Mouse (Mus musculus) limb, embryonic 11.5 days (tissue): Measurements from ENCODE around the gene Aire. TPM values are rescaled to one million over a fixed set of nuclear protein-coding genes. Genes with fewer than 3 reads are reported as not detected.

Experiments used
- ATAC-seq: fragments of 200-750 bp; cut with Nextera tagmentation; 2 replicates; pipeline ENCODE4 v1.8.0; 2017; ENCODE audit warnings: low read depth; ENCODE audit not compliant: insufficient number of reproducible peaks, low FRiP score, low TSS enrichment
- DNase-seq: peaks from one replicate; pipeline ENCODE4 v3.0.0-alpha.2; 2015; ENCODE audit warnings: low spot score
- H3K27ac ChIP-seq: fragments of 300-500 bp; sonication (generic); replicated peaks from 2 replicates; pipeline ENCODE4 v1.5.1; 2014; ENCODE audit warnings: low read depth, mild to moderate bottlenecking, low read length
- H3K27me3 ChIP-seq: fragments of 300-500 bp; sonication (generic); 2 replicates; pipeline ENCODE4 v1.6.1; 2014; ENCODE audit warnings: mild to moderate bottlenecking, low read length, mixed read lengths; ENCODE audit not compliant: control insufficient read depth, insufficient read depth
- H3K36me3 ChIP-seq: fragments of 300-500 bp; sonication (generic); 2 replicates; pipeline ENCODE4 v1.6.1; 2014; ENCODE audit warnings: mild to moderate bottlenecking, low read length, moderate library complexity, mixed read lengths; ENCODE audit not compliant: control insufficient read depth, insufficient read depth
- H3K4me1 ChIP-seq: fragments of 300-500 bp; sonication (generic); 2 replicates; pipeline ENCODE4 v1.6.1; 2014; ENCODE audit warnings: low read length, mixed read lengths; ENCODE audit not compliant: control insufficient read depth, insufficient read depth
- H3K4me2 ChIP-seq: fragments of 300-500 bp; sonication (generic); 2 replicates; pipeline ENCODE4 v1.6.1; 2014; ENCODE audit warnings: low read depth, mild to moderate bottlenecking, moderate library complexity; ENCODE audit not compliant: severe bottlenecking
- H3K4me3 ChIP-seq: fragments of 300-500 bp; sonication (generic); 2 replicates; pipeline ENCODE4 v1.5.1; 2014; ENCODE audit warnings: low read depth, low read length
- H3K9ac ChIP-seq: fragments of 300-500 bp; sonication (generic); 2 replicates; pipeline ENCODE4 v1.6.1; 2014; ENCODE audit warnings: mild to moderate bottlenecking, low read length
- H3K9me3 ChIP-seq: fragments of 300-500 bp; sonication (generic); 2 replicates; pipeline ENCODE4 v1.6.1; 2016; ENCODE audit warnings: low read length; ENCODE audit not compliant: control insufficient read depth
- WGBS: fragments of 180-500 bp; shearing (Covaris S2); extraction: QIAGEN DNeasy Blood & Tissue Kit; methylation state at CpG from one replicate; pipeline ENCODE4 v1.1.7; 2014; 5-methylcytosine and 5-hydroxymethylcytosine counted together
- polyA plus RNA-seq: library from polyadenylated mRNA; unstranded; fragments of >200 nt; fragmentation: Nextera tagmentation; extraction: Ambion mirVana; gene quantifications from 2 replicates; pipeline ENCODE4 v1.2.1, GENCODE M21; 2014

The Aire gene
- polyA plus RNA-seq, 1 experiment from 2014 or later, result 0.35 TPM

- Histone ChIP-seq H3K4me3 (no peak overlapping the region), H3K36me3 (peaks cover 44% of the 10 kb centered on the region), H3K27me3 (no peaks in the 10 kb centered on the region), H3K27ac (no peak overlapping the region), H3K4me2 (no peak overlapping the region), H3K4me1 (no peaks in the 10 kb centered on the region), H3K9ac (no peak overlapping the region), H3K9me3 (no peaks in the 10 kb centered on the region)
- ATAC-seq, result no peak
- no peak for DNase-seq
- WGBS, result 96% methylated on average over 5 of the region's 5 CpGs
Measured at GRCm38 (mm10) chr10:78000200-78000599, 43.2 kb downstream of the Aire start.

- no peak overlapping the region for H3K27ac ChIP-seq
- DNase-seq, result no peak
- H3K4me3 ChIP-seq, result no peak overlapping the region
- H3K36me3 ChIP-seq, result peaks cover 53% of the 10 kb centered on the region
- ATAC-seq, result no peak
- no peaks in the 10 kb centered on the region for H3K9me3 ChIP-seq
- no peaks in the 10 kb centered on the region for H3K27me3 ChIP-seq
- no peak overlapping the region for H3K4me2 ChIP-seq
- 93% methylated on average over 3 of the region's 3 CpGs for WGBS
- H3K9ac ChIP-seq, result no peak overlapping the region
- H3K4me1 ChIP-seq, result no peaks in the 10 kb centered on the region
Measured at GRCm38 (mm10) chr10:77995639-77996038, 47.8 kb downstream of the Aire start.

- peaks cover 15% of the 10 kb centered on the region; the same call in 1 of the 2 replicates for H3K36me3 ChIP-seq
- WGBS, result 76% methylated on average over 5 of the region's 5 CpGs
Measured at GRCm38 (mm10) chr10:77985775-77986174, 57.6 kb downstream of the Aire start.

GRCm38 (mm10) chr10:77984660-77985059, 58.8 kb downstream of the Aire start:
- Histone ChIP-seq H3K4me3 (no peak overlapping the region), H3K9me3 (no peaks in the 10 kb centered on the region), H3K4me1 (no peaks in the 10 kb centered on the region), H3K4me2 (no peak overlapping the region), H3K36me3 (peaks cover 15% of the 10 kb centered on the region; the same call in 1 of the 2 replicates), H3K9ac (no peak overlapping the region), H3K27me3 (no peaks in the 10 kb centered on the region), H3K27ac (no peak overlapping the region)
- 5% methylated on average over 4 of the region's 4 CpGs for WGBS
- peak; percentile 85 for DNase-seq
- ATAC-seq, result peak; percentile 22; the same call in 1 of the 2 replicates

More at GRCm38 (mm10) chr10:77985775-77986174, 57.6 kb downstream of the Aire start:
- Histone ChIP-seq H3K4me1 (no peaks in the 10 kb centered on the region), H3K27ac (no peak overlapping the region), H3K27me3 (no peaks in the 10 kb centered on the region), H3K4me2 (no peak overlapping the region), H3K9ac (no peak overlapping the region), H3K9me3 (no peaks in the 10 kb centered on the region), H3K4me3 (no peak overlapping the region)
- DNase-seq (no peak), ATAC-seq (no peak)

Other genes starting within 250 kb of the Aire start
- not detected in 2 replicates for gene Gm9639, start 248.5 kb downstream of the Aire start, polyA plus RNA-seq
- gene Gm19668, start 244.5 kb downstream of the Aire start, polyA plus RNA-seq, result not detected in 2 replicates
- not detected in 2 replicates for gene Gm9507, start 231.8 kb downstream of the Aire start, polyA plus RNA-seq
- not detected in 2 replicates for gene Gm2696, start 228.9 kb downstream of the Aire start, polyA plus RNA-seq
- gene Krtap10-4, start 216.5 kb downstream of the Aire start, polyA plus RNA-seq, result not detected in 2 replicates
- gene Krtap10-10, start 207.7 kb downstream of the Aire start, polyA plus RNA-seq, result not detected in 2 replicates
- not detected in 2 replicates for gene Gm36176, start 196.8 kb downstream of the Aire start, polyA plus RNA-seq
- gene Gm10318, start 190.8 kb downstream of the Aire start, polyA plus RNA-seq, result not detected in 2 replicates
- gene Gm3285, start 181.6 kb downstream of the Aire start, polyA plus RNA-seq, result not detected in 2 replicates
- gene Lrrc3, start 141.1 kb downstream of the Aire start, polyA plus RNA-seq, result 1.4 and 1.5 TPM in 2 replicates
- 0.10 and 0.27 TPM in 2 replicates for gene Trpm2, start 73.0 kb downstream of the Aire start, polyA plus RNA-seq
- gene 1810043G02Rik, start 65.1 kb downstream of the Aire start, polyA plus RNA-seq, result 29.5 and 31.0 TPM in 2 replicates
- gene Pfkl, start 33.5 kb downstream of the Aire start, polyA plus RNA-seq, result 157 and 161 TPM in 2 replicates
- gene Dnmt3l, start 1.7 kb downstream of the Aire start, polyA plus RNA-seq, result 0.11 TPM in 1 of 2 replicates, not detected in the other
- gene Icosl, start 25.7 kb upstream of the Aire start, polyA plus RNA-seq, result 2.6 and 2.7 TPM in 2 replicates
- gene D10Jhu81e, start 126.2 kb upstream of the Aire start, polyA plus RNA-seq, result 17.4 and 25.9 TPM in 2 replicates
- gene Pwp2, start 141.5 kb upstream of the Aire start, polyA plus RNA-seq, result 23.7 and 26.5 TPM in 2 replicates
- gene Trappc10, start 201.0 kb upstream of the Aire start, polyA plus RNA-seq, result 12.0 and 14.4 TPM in 2 replicates